Mouse (Mus musculus): ENCODE data around the gene Nlrp10. TPM values are rescaled to one million over a fixed set of nuclear protein-coding genes. Genes with fewer than 3 reads are reported as not detected.

The Nlrp10 gene
- polyA plus RNA-seq, 1 experiment, result 0.06 TPM

GRCm38 (mm10) chr7:108927043-108927442, 2.9 kb downstream of the Nlrp10 start:
- no peak overlapping the region for H3ac ChIP-seq (ENCODE audit: control insufficient read depth, insufficient read length)
- no peak overlapping the region for H3K4me3 ChIP-seq
- no peaks in the 10 kb centered on the region for H3K36me3 ChIP-seq (ENCODE audit: control insufficient read depth, insufficient read depth)
- H3K27me3 ChIP-seq (ENCODE audit: control insufficient read depth, insufficient read depth, insufficient read length), result no peaks in the 10 kb centered on the region
- TF ChIP-seq USF1 (IDR thresholded peaks at IDR 0.05; ENCODE audit: low read depth), result no peak
- no peak for TF ChIP-seq E2F4 (IDR thresholded peaks at IDR 0.05; ENCODE audit: insufficient read depth)
- TF ChIP-seq MYOG (IDR thresholded peaks at IDR 0.05; ENCODE audit: control insufficient read depth in 1 of 3, insufficient read depth in 1 of 3, insufficient read length in 2 of 3, low read depth in 2 of 3), result no peak
- TF ChIP-seq SRF (IDR thresholded peaks at IDR 0.05; ENCODE audit: control insufficient read depth, insufficient read length, low read depth), result no peak
- no peak for TF ChIP-seq MAX (IDR thresholded peaks at IDR 0.05; ENCODE audit: low read depth)
- no peak for TF ChIP-seq TCF3 (IDR thresholded peaks at IDR 0.05; ENCODE audit: insufficient read length, low read depth)
- no peak for TF ChIP-seq CEBPB (IDR thresholded peaks at IDR 0.05; ENCODE audit: insufficient read depth, poor library complexity, severe bottlenecking)
- TF ChIP-seq POLR2AphosphoS2 (IDR thresholded peaks at IDR 0.05; ENCODE audit: insufficient read length, low read depth), result no peak
- TF ChIP-seq MYOD1 (IDR thresholded peaks at IDR 0.05; ENCODE audit: control insufficient read depth in 1 of 3, insufficient read length in 2 of 3, low read depth in 2 of 3), result no peak
- no peak for TF ChIP-seq TCF12 (IDR thresholded peaks at IDR 0.05; ENCODE audit: insufficient read depth, poor library complexity, severe bottlenecking)
- TF ChIP-seq REST (IDR thresholded peaks at IDR 0.05; ENCODE audit: insufficient read depth, insufficient read length), result no peak
- no peak overlapping the region for H3K4me2 ChIP-seq (ENCODE audit: low read depth)
- no peaks in the 10 kb centered on the region for H3K79me2 ChIP-seq (ENCODE audit: control insufficient read depth, insufficient read depth)

- H3K4me3 ChIP-seq, result no peak overlapping the region
- H3K79me2 ChIP-seq (ENCODE audit: control insufficient read depth, insufficient read depth), result no peaks in the 10 kb centered on the region
- H3K4me2 ChIP-seq (ENCODE audit: low read depth), result no peak overlapping the region
- H3K36me3 ChIP-seq (ENCODE audit: control insufficient read depth, insufficient read depth), result no peaks in the 10 kb centered on the region
- TF ChIP-seq MAX (IDR thresholded peaks at IDR 0.05; ENCODE audit: low read depth) (no peak), CEBPB (IDR thresholded peaks at IDR 0.05; ENCODE audit: insufficient read depth, poor library complexity, severe bottlenecking) (no peak), SRF (IDR thresholded peaks at IDR 0.05; ENCODE audit: control insufficient read depth, insufficient read length, low read depth) (no peak), USF1 (IDR thresholded peaks at IDR 0.05; ENCODE audit: low read depth) (no peak), E2F4 (IDR thresholded peaks at IDR 0.05; ENCODE audit: insufficient read depth) (no peak), MYOG (IDR thresholded peaks at IDR 0.05; ENCODE audit: control insufficient read depth in 1 of 3, insufficient read depth in 1 of 3, insufficient read length in 2 of 3, low read depth in 2 of 3) (no peak), REST (IDR thresholded peaks at IDR 0.05; ENCODE audit: insufficient read depth, insufficient read length) (no peak), POLR2A (IDR thresholded peaks at IDR 0.05; ENCODE audit: insufficient read length, low read depth) (no peak), TCF3 (IDR thresholded peaks at IDR 0.05; ENCODE audit: insufficient read length, low read depth) (no peak)
- H3K27me3 ChIP-seq (ENCODE audit: control insufficient read depth, insufficient read depth, insufficient read length), result no peaks in the 10 kb centered on the region
- H3ac ChIP-seq (ENCODE audit: control insufficient read depth, insufficient read length), result no peak overlapping the region
Measured at GRCm38 (mm10) chr7:108903969-108904368, 26.0 kb downstream of the Nlrp10 start.

- H3K79me2 ChIP-seq (ENCODE audit: control insufficient read depth, insufficient read depth), result no peaks in the 10 kb centered on the region
- H3K36me3 ChIP-seq (ENCODE audit: control insufficient read depth, insufficient read depth), result no peaks in the 10 kb centered on the region
- no peaks in the 10 kb centered on the region for H3K27me3 ChIP-seq (ENCODE audit: control insufficient read depth, insufficient read depth, insufficient read length)
- H3ac ChIP-seq (ENCODE audit: control insufficient read depth, insufficient read length), result no peak within 1 kb of the TSS
- no peak within 1 kb of the TSS for H3K4me3 ChIP-seq
- no peak for TF ChIP-seq USF1 (IDR thresholded peaks at IDR 0.05; ENCODE audit: low read depth)
- no peak for TF ChIP-seq TCF3 (IDR thresholded peaks at IDR 0.05; ENCODE audit: insufficient read length, low read depth)
- no peak for TF ChIP-seq TCF12 (IDR thresholded peaks at IDR 0.05; ENCODE audit: insufficient read depth, poor library complexity, severe bottlenecking)
- TF ChIP-seq POLR2A (IDR thresholded peaks at IDR 0.05; ENCODE audit: insufficient read length, low read depth), result no peak
- TF ChIP-seq MAX (IDR thresholded peaks at IDR 0.05; ENCODE audit: low read depth), result no peak
- TF ChIP-seq MYOG (IDR thresholded peaks at IDR 0.05; ENCODE audit: control insufficient read depth in 1 of 3, insufficient read depth in 1 of 3, insufficient read length in 2 of 3, low read depth in 2 of 3), result no peak
- no peak for TF ChIP-seq POLR2AphosphoS2 (IDR thresholded peaks at IDR 0.05; ENCODE audit: insufficient read length, low read depth)
- TF ChIP-seq MYOD1 (IDR thresholded peaks at IDR 0.05; ENCODE audit: control insufficient read depth in 1 of 3, insufficient read length in 2 of 3, low read depth in 2 of 3), result no peak
- no peak for TF ChIP-seq REST (IDR thresholded peaks at IDR 0.05; ENCODE audit: insufficient read depth, insufficient read length)
- TF ChIP-seq SRF (IDR thresholded peaks at IDR 0.05; ENCODE audit: control insufficient read depth, insufficient read length, low read depth), result no peak
- TF ChIP-seq CEBPB (IDR thresholded peaks at IDR 0.05; ENCODE audit: insufficient read depth, poor library complexity, severe bottlenecking), result no peak
- no peak for TF ChIP-seq E2F4 (IDR thresholded peaks at IDR 0.05; ENCODE audit: insufficient read depth)
- no peak within 1 kb of the TSS for H3K4me2 ChIP-seq (ENCODE audit: low read depth)
Measured at GRCm38 (mm10) chr7:108894320-108894719, 35.7 kb downstream of the Nlrp10 start, which contains the start of gene Olfr519. Gene Olfr519, minus strand, starts transcription at chr7:108894420.

GRCm38 (mm10) chr7:108884906-108885305, 45.1 kb downstream of the Nlrp10 start, which contains the start of gene Olfr518:
Gene Olfr518, minus strand, starts transcription at chr7:108885006.
- Histone ChIP-seq H3ac (ENCODE audit: control insufficient read depth, insufficient read length) (no peak within 1 kb of the TSS), H3K4me3 (no peak within 1 kb of the TSS), H3K36me3 (ENCODE audit: control insufficient read depth, insufficient read depth) (no peaks in the 10 kb centered on the region), H3K27me3 (ENCODE audit: control insufficient read depth, insufficient read depth, insufficient read length) (no peaks in the 10 kb centered on the region), H3K4me2 (ENCODE audit: low read depth) (no peak within 1 kb of the TSS), H3K79me2 (ENCODE audit: control insufficient read depth, insufficient read depth) (no peaks in the 10 kb centered on the region)
- no peak for TF ChIP-seq USF1 (IDR thresholded peaks at IDR 0.05; ENCODE audit: low read depth)
- no peak for TF ChIP-seq MAX (IDR thresholded peaks at IDR 0.05; ENCODE audit: low read depth)
- TF ChIP-seq TCF12 (IDR thresholded peaks at IDR 0.05; ENCODE audit: insufficient read depth, poor library complexity, severe bottlenecking), result no peak
- TF ChIP-seq MYOG (IDR thresholded peaks at IDR 0.05; ENCODE audit: control insufficient read depth in 1 of 3, insufficient read depth in 1 of 3, insufficient read length in 2 of 3, low read depth in 2 of 3), result no peak
- no peak for TF ChIP-seq SRF (IDR thresholded peaks at IDR 0.05; ENCODE audit: control insufficient read depth, insufficient read length, low read depth)
- TF ChIP-seq REST (IDR thresholded peaks at IDR 0.05; ENCODE audit: insufficient read depth, insufficient read length), result no peak
- TF ChIP-seq POLR2AphosphoS2 (IDR thresholded peaks at IDR 0.05; ENCODE audit: insufficient read length, low read depth), result no peak
- no peak for TF ChIP-seq MYOD1 (IDR thresholded peaks at IDR 0.05; ENCODE audit: control insufficient read depth in 1 of 3, insufficient read length in 2 of 3, low read depth in 2 of 3)
- no peak for TF ChIP-seq TCF3 (IDR thresholded peaks at IDR 0.05; ENCODE audit: insufficient read length, low read depth)
- TF ChIP-seq CEBPB (IDR thresholded peaks at IDR 0.05; ENCODE audit: insufficient read depth, poor library complexity, severe bottlenecking), result no peak
- no peak for TF ChIP-seq POLR2A (IDR thresholded peaks at IDR 0.05; ENCODE audit: insufficient read length, low read depth)
